Mouse (Mus musculus) cerebellum, adult 2 months (tissue): Measurements from ENCODE around the gene Rasgrf2. TPM values are rescaled to one million over a fixed set of nuclear protein-coding genes. Genes with fewer than 3 reads are reported as not detected.
A peak's percentile ranks its signal among the peaks of the same experiment; 100 is the strongest.

ENCODE experiments used
- DNase-seq, 2 experiments: peaks; one replicate each; pipeline ENCODE4 v3.0.0; 2021
- H3K27ac ChIP-seq: fragments of 200-500 bp; 2 replicates; pipeline ENCODE4 v1.5.1; 2012; ENCODE audit warnings: low read length, control low read depth, inconsistent platforms; ENCODE audit not compliant: insufficient read depth
- H3K27me3 ChIP-seq: fragments of 200-500 bp; 2 replicates; pipeline ENCODE4 v1.6.1; 2012; ENCODE audit warnings: inconsistent platforms, mild to moderate bottlenecking, low read length, moderate library complexity; ENCODE audit not compliant: control insufficient read depth, insufficient read depth
- H3K4me1 ChIP-seq: fragments of 200-500 bp; 2 replicates; pipeline ENCODE4 v1.6.1; 2011; ENCODE audit warnings: low read length; ENCODE audit not compliant: control insufficient read depth, insufficient read depth
- H3K4me3 ChIP-seq: fragments of 200-500 bp; replicated peaks from 2 replicates; pipeline ENCODE3; 2011; ENCODE audit warnings: mild to moderate bottlenecking, low read depth, low read length, control low read depth; ENCODE audit not compliant: insufficient read depth
- CTCF ChIP-seq: fragments of 200-500 bp; IDR thresholded peaks from 2 replicates; pipeline ENCODE4 v1.5.1; 2011; ENCODE audit warnings: low read depth, mild to moderate bottlenecking, control low read depth, low read length, moderate library complexity, borderline replicate concordance; ENCODE audit not compliant: insufficient read depth
- POLR2A ChIP-seq: fragments of 200-500 bp; IDR thresholded peaks from 2 replicates; pipeline ENCODE4 v1.6.1; 2011; ENCODE audit warnings: low read length, control low read depth, borderline replicate concordance; ENCODE audit not compliant: insufficient read depth
- WGBS: fragments of 180-500 bp; shearing (Covaris S2); methylation state at CpG from one replicate; pipeline ENCODE4 v1.1.7; 2018; 5-methylcytosine and 5-hydroxymethylcytosine counted together
- polyA plus RNA-seq: library from polyadenylated mRNA; depleted of rRNA; stranded (reverse); fragments of >200 nt; gene quantifications from 2 replicates; pipeline ENCODE4 v1.2.3, GENCODE M21; 2012

Rasgrf2 gene
- polyA plus RNA-seq, 1 experiment = 19.7 TPM

GRCm38 (mm10) chr13:91911652-91912051 is 219.8 kb downstream of the Rasgrf2 start:
- Histone ChIP-seq H3K4me3 (no peak overlapping the region), H3K4me1 (no peaks in the 10 kb centered on the region), H3K27ac (no peak overlapping the region), H3K27me3 (no peaks in the 10 kb centered on the region)
- DNase-seq = no peak
- TF ChIP-seq POLR2A (no peak), CTCF (no peak)

DNA sequence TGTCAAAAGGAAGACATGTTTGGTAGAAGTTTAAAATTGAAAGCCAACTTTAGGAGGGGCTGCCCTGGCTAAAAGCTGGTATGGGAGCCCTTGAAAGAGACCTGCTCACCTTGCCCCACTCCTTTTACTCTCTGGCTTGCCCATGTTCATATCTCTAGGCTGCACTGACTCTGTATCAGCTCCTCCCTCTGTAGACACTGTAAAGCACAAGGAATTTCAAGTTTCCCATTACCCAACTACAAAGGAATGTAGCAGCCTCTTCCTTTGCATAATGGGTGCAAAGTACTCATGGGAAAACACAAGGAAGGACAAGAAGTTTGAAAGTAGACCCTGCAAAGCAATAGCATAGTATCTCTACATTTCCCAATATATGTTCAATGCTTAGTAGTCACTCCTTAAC is 220.2 kb downstream of the Rasgrf2 start:
- no peak for DNase-seq
- H3K27ac ChIP-seq = no peak overlapping the region
- no peaks in the 10 kb centered on the region for H3K27me3 ChIP-seq
- no peak overlapping the region for H3K4me3 ChIP-seq
- TF ChIP-seq CTCF (no peak), POLR2A (no peak)
- H3K4me1 ChIP-seq = no peaks in the 10 kb centered on the region

DNA sequence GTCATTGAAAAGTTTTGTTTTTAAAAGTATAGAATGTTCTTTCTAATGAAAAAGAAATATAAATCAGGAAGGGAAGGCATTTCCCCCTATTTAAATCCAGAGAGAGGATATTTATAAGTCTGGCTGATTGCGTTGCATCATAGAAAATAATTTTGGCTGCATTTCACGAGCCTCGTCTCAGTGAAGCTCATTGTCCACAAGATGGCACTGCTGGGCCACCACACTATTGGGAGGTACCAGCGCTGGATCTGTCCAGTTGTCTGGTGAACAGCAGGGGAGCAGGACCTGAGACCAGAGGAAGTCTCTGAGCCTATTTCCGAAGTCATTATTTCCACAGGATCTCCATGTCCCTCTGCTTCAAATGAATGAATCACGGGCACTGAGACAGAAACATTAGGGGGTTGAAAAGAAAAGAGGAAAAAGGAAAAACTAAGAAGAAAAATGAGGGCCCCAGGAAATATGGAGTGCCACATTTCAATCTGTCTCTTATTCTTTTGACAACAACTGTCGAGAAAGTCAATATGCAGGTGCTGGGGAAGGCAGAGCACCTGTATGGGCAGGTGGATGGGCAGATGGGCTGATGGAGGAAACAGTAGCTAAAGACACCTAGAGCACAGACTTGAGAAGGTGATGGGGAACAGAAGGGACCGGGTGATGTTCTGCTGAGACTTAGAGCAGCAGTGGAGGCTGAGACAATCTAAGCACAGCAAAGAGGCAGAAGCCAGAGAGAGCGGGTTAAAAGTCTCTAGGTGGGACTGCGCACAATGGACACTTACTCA is 223.1 kb downstream of the Rasgrf2 start:
- peak; percentile 46 to 57 for DNase-seq
- Histone ChIP-seq H3K27me3 (no peaks in the 10 kb centered on the region), H3K4me1 (no peaks in the 10 kb centered on the region), H3K27ac (no peak overlapping the region), H3K4me3 (no peak overlapping the region)
- 29% methylated on average over 10 of the region's 10 CpGs for WGBS
- TF ChIP-seq POLR2A (no peak), CTCF (peak; percentile 73)

DNA sequence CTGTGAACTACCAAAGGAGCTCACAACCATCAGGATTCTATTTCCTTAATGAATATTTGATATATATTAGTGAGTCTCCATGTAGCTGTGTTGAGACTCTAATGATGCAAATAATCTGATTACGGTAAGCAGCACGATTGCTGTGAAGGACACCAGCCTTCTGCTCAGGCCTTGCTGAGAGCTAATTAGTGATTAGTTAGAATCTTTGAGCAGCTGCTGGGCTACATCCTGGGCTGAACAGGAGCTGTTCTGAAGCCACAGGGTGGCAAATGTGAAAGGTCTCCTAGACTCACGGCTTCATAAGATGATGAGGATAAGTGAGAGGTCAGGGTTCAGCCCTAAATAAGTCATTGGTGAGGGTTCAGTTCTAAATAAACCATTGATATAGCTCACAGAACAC is 225.1 kb downstream of the Rasgrf2 start:
- no peak for DNase-seq
- H3K4me3 ChIP-seq = no peak overlapping the region
- no peaks in the 10 kb centered on the region for H3K4me1 ChIP-seq
- H3K27ac ChIP-seq = no peak overlapping the region
- TF ChIP-seq CTCF (no peak), POLR2A (no peak)
- H3K27me3 ChIP-seq = no peaks in the 10 kb centered on the region
- WGBS = 56% methylated on average over 3 of the region's 3 CpGs

GRCm38 (mm10) chr13:91896476-91896875 is 235.0 kb downstream of the Rasgrf2 start:
- no peak overlapping the region for H3K4me3 ChIP-seq
- H3K27ac ChIP-seq = no peak overlapping the region
- H3K27me3 ChIP-seq = no peaks in the 10 kb centered on the region
- no peaks in the 10 kb centered on the region for H3K4me1 ChIP-seq
- no peak for DNase-seq
- WGBS = 50% methylated on average over 1 of the region's 1 CpGs
- TF ChIP-seq CTCF (no peak), POLR2A (no peak)

GRCm38 (mm10) chr13:91893132-91893531 is 238.3 kb downstream of the Rasgrf2 start:
- Histone ChIP-seq H3K4me3 (no peak overlapping the region), H3K27ac (no peak overlapping the region), H3K27me3 (no peaks in the 10 kb centered on the region), H3K4me1 (no peaks in the 10 kb centered on the region)
- WGBS = 78% methylated on average over 6 of the region's 6 CpGs
- no peak for DNase-seq
- TF ChIP-seq CTCF (no peak), POLR2A (no peak)

DNA sequence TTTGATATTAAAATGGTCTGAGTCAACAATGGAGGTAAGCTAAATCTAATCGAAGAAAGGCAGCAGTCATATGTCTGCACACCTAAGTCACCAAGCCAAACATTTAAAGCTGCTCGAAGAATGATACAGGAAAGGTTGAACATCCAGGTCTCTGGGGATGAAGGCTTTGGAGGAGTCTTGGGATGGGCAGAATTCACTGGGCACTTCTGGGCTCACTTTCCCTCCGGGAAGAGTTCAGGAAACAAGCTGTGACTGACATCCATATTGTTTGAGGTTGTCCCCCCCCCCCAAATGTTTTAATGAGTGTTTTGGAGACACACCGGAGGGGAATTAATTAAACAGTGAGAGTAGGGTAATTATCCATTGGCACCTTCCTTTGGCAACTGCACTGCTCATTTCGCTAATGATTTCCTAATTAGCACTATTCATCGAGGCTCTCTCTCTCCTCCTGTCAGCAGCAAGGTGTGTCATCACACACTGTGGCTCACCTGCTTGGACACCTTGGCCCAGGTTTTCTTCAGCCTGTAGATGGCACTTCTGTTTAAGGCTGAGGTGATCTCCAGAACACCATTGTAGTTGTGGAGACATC is 241.3 kb downstream of the Rasgrf2 start:
- H3K4me3 ChIP-seq = no peak overlapping the region
- H3K27ac ChIP-seq = no peak overlapping the region
- no peak for DNase-seq
- 64% methylated on average over 6 of the region's 6 CpGs for WGBS
- no peak for TF ChIP-seq CTCF
- TF ChIP-seq POLR2A = no peak
- H3K27me3 ChIP-seq = no peaks in the 10 kb centered on the region
- no peaks in the 10 kb centered on the region for H3K4me1 ChIP-seq

DNA sequence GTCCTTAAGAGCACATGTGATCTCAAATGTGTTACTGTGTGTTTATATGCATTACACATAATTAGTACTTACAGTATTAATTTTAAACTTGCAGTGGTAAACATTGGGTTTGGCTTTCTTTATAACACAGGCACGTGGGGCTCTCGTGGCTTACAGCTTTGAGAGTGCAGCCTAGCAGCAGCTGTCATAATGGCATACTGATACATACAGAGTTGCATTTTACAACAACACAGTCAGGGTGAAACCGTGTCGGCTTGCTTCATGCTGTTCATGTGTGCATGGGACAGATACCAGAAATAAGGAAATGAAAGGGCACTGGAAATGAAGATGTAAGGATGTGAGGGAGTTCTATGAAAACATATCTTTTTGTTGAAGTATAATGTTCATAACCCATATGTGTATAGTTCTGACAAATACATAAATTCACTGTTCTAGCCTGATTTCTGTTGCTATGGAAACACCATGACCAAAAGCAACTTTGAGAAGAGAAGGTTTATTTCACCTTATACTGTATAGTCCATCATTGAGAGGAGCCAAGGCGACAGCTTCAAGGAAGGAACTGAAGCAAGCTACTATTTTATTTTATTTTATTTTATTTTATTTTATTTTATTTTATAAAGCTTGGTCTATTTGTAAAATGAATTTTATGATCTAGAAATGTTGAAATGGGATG is 246.6 kb downstream of the Rasgrf2 start:
- Histone ChIP-seq H3K27ac (no peak overlapping the region), H3K4me1 (no peaks in the 10 kb centered on the region), H3K4me3 (no peak overlapping the region), H3K27me3 (no peaks in the 10 kb centered on the region)
- no peak for TF ChIP-seq POLR2A
- no peak for TF ChIP-seq CTCF
- WGBS = 54% methylated on average over 5 of the region's 5 CpGs
- no peak for DNase-seq
